Mouse (Mus musculus) left cerebral cortex, adult 2 months (tissue): ENCODE results near the gene Mmachc. TPM values are rescaled to one million over a fixed set of nuclear protein-coding genes. Genes with fewer than 3 reads are reported as not detected.
"Not testable (repeated sequence)": the region's sequence is repeated elsewhere in the genome, so short reads cannot be mapped to it uniquely, and the experiment has no call there.

Experiments
- DNase-seq, 2 experiments: peaks; one replicate each; pipeline ENCODE4 v3.0.0; 2021 to 2022; ENCODE audit warnings: low spot score in 2 of 2, mixed read lengths in 1 of 2; ENCODE audit errors: extremely low spot score in 1 of 2
- H3K27ac ChIP-seq: fragments of 200-600 bp; 2 replicates; pipeline ENCODE4 v1.8.1; 2022
- H3K4me3 ChIP-seq: fragments of 200-600 bp; 2 replicates; pipeline ENCODE4 v1.8.1; 2022
- CTCF ChIP-seq: fragments of 200-600 bp; IDR thresholded peaks from 2 replicates; pipeline ENCODE4 v1.8.1; 2022; ENCODE audit warnings: antibody characterized with exemption, mild to moderate bottlenecking, moderate library complexity
- intact Hi-C: fragments of 180-260 bp; cut with DNase I; formaldehyde crosslinking; loops from one replicate; pipeline ENCODE4 v1.15.1; 2025
- total RNA-seq, 2 experiments: library from RNA; stranded (reverse); gene quantifications; 2 replicates each; pipeline ENCODE4 v1.2.3; 2021

Gene Mmachc
- total RNA-seq, 2 experiments from 2014 or later, result 15.2 to 15.4 TPM

- no peak for TF ChIP-seq CTCF
- intact Hi-C loops, result no loop called here
- no peak overlapping the region for H3K4me3 ChIP-seq
- H3K27ac ChIP-seq, result no peak overlapping the region
- no peak for DNase-seq
Measured at GRCm38 (mm10) chr4:116661998-116662397, 46.2 kb downstream of the Mmachc start.

GRCm38 (mm10) chr4:116660829-116661228, 47.4 kb downstream of the Mmachc start:
- Histone ChIP-seq H3K27ac (no peak overlapping the region), H3K4me3 (no peak overlapping the region)
- no peak for DNase-seq
- TF ChIP-seq CTCF, result no peak
- intact Hi-C loops, result no loop called here

- H3K27ac ChIP-seq, H3K4me3 ChIP-seq, DNase-seq, intact Hi-C loops: not testable (repeated sequence)
Measured at GRCm38 (mm10) chr4:116659916-116660315, 48.3 kb downstream of the Mmachc start.

DNA sequence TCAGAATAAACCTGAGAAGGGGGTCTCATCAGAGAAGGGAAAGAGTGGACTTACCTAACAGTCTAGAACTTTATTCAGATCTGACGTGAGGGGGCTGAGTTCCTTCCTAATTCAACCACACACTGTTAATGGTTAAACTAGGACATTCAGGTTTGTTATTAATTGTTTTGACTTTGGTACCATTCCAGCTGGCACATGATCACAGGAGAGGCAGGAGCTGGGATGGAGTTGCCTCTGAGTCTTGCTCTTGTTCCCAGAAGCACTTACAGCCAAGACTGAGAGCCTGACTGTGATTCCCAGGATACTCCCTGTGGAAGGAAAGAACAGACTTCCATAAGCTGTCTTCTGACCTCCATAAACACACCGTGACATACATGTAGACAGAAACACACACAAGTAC, 48.7 kb downstream of the Mmachc start:
- no peak overlapping the region for H3K27ac ChIP-seq
- no peak overlapping the region for H3K4me3 ChIP-seq
- no peak for TF ChIP-seq CTCF
- intact Hi-C loops, result no loop called here
- DNase-seq, result no peak

DNA sequence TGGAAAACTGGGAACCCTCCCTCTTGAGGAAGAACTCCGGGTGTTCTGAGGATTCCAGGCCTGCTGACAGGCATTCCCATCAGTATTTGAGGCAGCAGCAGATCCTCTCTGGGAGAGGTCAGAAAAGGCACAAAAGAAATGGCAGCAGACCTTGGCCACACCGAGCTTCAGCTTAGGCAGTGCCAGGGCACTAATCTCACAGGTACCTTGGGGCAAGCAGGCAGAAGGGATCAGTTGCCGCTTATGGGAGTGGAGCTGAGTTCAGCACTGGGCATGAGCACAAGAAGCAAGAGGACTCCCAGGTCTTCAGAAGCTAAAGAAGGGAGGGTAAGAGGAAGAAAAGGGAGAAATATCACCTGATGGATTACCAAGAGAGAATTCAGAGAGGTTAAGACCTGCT, 50.2 kb downstream of the Mmachc start:
- DNase-seq, result no peak
- Histone ChIP-seq H3K4me3 (no peak overlapping the region), H3K27ac (no peak overlapping the region)
- TF ChIP-seq CTCF, result no peak
- intact Hi-C loops, result no loop called here

DNA sequence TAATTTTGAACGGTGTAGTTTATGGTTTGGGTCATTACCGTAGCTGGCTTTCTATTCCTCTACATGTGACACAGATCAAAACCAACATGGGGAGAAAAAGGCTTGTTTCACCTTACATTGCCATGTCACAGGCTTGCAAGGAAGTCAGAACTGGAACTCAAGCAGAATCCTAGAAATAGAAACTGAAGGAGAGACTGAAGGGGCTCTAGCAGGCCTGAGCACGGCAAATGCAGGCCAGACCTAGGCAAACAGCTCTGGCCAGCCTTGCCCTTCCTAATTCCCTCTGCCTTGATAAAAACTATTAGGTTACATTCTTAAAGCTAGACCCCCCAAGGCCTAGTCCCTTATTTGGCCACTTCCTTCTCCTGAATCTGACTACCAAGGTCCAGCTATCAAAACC, 52.5 kb downstream of the Mmachc start:
- Histone ChIP-seq H3K4me3 (no peak overlapping the region), H3K27ac (no peak overlapping the region)
- no peak for TF ChIP-seq CTCF
- intact Hi-C loops, result no loop called here
- DNase-seq, result no peak

GRCm38 (mm10) chr4:116655100-116655499, 53.1 kb downstream of the Mmachc start:
- Histone ChIP-seq H3K4me3 (no peak overlapping the region), H3K27ac (no peak overlapping the region)
- intact Hi-C loops, result no loop called here
- DNase-seq, result no peak
- no peak for TF ChIP-seq CTCF

GRCm38 (mm10) chr4:116653228-116653627, 55.0 kb downstream of the Mmachc start:
- intact Hi-C loops, result no loop called here
- DNase-seq, result no peak
- Histone ChIP-seq H3K4me3 (no peak overlapping the region), H3K27ac (no peak overlapping the region)
- TF ChIP-seq CTCF, result no peak

Other genes starting within 250 kb of the Mmachc start
- gene Mast2, start 244.2 kb downstream of the Mmachc start, total RNA-seq, result 100 to 1,000 TPM; 115 to 121 TPM
- gene Ipp, start 200.9 kb downstream of the Mmachc start, total RNA-seq, result 10 to 100 TPM; 17.8 to 20.2 TPM
- gene Tmem69, start 152.5 kb downstream of the Mmachc start, total RNA-seq, result 10 to 100 TPM in 1 of 2 experiments, 1 to 10 TPM in 1; 9.9 to 10.6 TPM
- 10 to 100 TPM; 44.5 to 46.9 TPM for gene Gpbp1l1, start 150.7 kb downstream of the Mmachc start, total RNA-seq
- 1 to 10 TPM; 5.7 to 6.0 TPM for gene Ccdc17, start 111.8 kb downstream of the Mmachc start, total RNA-seq
- 10 to 100 TPM; 32.6 to 34.9 TPM for gene Nasp, start 80.5 kb downstream of the Mmachc start, total RNA-seq
- gene Akr1a1, start 56.7 kb downstream of the Mmachc start, total RNA-seq, result 100 to 1,000 TPM; 376 to 408 TPM
- 100 to 1,000 TPM; 136 to 139 TPM for gene Prdx1, start 22.9 kb downstream of the Mmachc start, total RNA-seq
- 1 to 10 TPM; 4.2 to 7.6 TPM for gene Ccdc163, start 103 bp upstream of the Mmachc start, total RNA-seq
- gene Tesk2, start 12.5 kb upstream of the Mmachc start, total RNA-seq, result 1 to 10 TPM; 3.8 to 4.6 TPM
- gene Toe1, start 99.2 kb upstream of the Mmachc start, total RNA-seq, result 10 to 100 TPM; 13.0 to 13.4 TPM
- 1 to 10 TPM; 2.5 to 3.8 TPM for gene Mutyh, start 99.3 kb upstream of the Mmachc start, total RNA-seq
- 1 to 10 TPM; 1.4 to 1.6 TPM for gene Hpdl, start 113.3 kb upstream of the Mmachc start, total RNA-seq
- 10 to 100 TPM in 1 of 2 experiments, 1 to 10 TPM in 1; 9.3 to 11.0 TPM for gene Zswim5, start 169.0 kb upstream of the Mmachc start, total RNA-seq